Mouse (Mus musculus): Measurements from ENCODE around the gene Lhfp.

- TF ChIP-seq POLR2A (IDR thresholded peaks at IDR 0.05; ENCODE audit: borderline replicate concordance, extremely low read depth, low read depth, low read length) = no peak
- TF ChIP-seq CTCF (IDR thresholded peaks at IDR 0.05; ENCODE audit: insufficient read depth, low read length) = no peak
Measured at GRCm38 (mm10) chr3:53230562-53230961, 189.2 kb downstream of the Lhfp start.

All from lung, adult 2 months (tissue).